Mouse (Mus musculus): Measurements from ENCODE around the gene Mettl8. TPM values are rescaled to one million over a fixed set of nuclear protein-coding genes. Genes with fewer than 3 reads are reported as not detected.

Gene Mettl8
- 14.9 and 19.2 TPM in 2 replicates for polyA plus RNA-seq (2014; fragmentation: Nextera tagmentation; extraction: Ambion mirVana)

DNA sequence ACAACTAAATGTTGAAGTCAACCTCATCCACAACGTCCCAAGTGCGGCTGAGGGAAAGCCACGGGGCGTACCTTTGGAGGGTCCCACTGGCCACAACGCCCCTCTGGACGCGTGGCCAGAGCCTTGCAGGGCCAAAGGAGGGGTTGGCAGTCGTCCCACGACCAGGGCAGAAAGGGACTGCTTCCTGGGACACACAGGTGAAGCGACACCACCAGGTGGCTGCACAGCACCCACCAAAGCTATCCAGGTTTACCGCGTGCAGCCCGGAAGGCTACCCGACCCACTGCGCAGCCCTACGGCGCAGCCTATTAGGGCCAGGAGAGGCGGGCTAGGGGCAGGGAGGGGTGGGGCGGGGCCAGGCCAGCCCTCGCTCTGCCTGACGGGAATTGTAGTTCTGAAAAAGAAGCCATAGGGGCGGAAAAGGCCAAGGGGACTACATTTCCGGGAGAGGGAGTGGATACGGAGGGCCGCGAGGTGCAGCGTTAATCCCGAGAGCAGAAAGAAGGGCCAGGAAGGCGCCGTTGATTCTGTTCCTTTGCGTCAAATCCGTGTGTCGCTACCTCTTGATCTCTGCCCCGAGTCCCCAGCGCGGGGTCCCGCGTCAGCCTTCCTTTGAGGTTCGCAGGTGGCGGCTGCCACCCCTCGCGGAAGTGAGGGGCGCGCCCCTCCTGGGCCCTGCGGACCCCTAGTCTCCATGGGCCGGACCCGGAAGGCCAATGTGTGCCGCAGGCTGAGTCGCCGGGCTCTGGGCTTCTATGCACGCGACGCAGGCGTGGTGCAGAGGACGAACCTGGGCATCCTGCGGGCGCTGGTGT lies at the start of gene Mettl8, which contains the start of gene Dcaf17:
Mettl8 (minus strand) TSS at position 284 of the 815 bp plus-strand sequence.
Dcaf17 (plus strand) TSS at position 29 of the 815 bp plus-strand sequence.
- peaks cover 4% of the 10 kb centered on the region; the same call in 1 of the 2 replicates for H3K36me3 ChIP-seq (ENCODE audit: control insufficient read depth, insufficient read depth, low read length)
- H3K9me3 ChIP-seq (ENCODE audit: control insufficient read depth, low read length): 0 out of 2 replicates have a peak, but pooled peaks cover 3% of the 10 kb centered on the region
- H3K4me3 ChIP-seq (ENCODE audit: low read depth, low read length): peak within 1 kb of the TSS; percentile 90
- H3K9ac ChIP-seq (ENCODE audit: low read length): peak within 1 kb of the TSS; percentile 79
- peak within 1 kb of the TSS; percentile 66 for H3K4me2 ChIP-seq (ENCODE audit: low read length)
- H3K27me3 ChIP-seq (replicated peaks; ENCODE audit: control insufficient read depth, insufficient read depth, low read length): no peaks in the 10 kb centered on the region
- under 1% methylated on average over 57 of the region's 57 CpGs for WGBS
- DNase-seq (ENCODE audit: low spot score): peak; percentile 94
- peak; percentile 98 for ATAC-seq (replicated peaks; ENCODE audit: low FRiP score, low TSS enrichment, low read depth)
- H3K4me1 ChIP-seq (replicated peaks; ENCODE audit: control insufficient read depth, insufficient read depth, low read length): peaks cover 12% of the 10 kb centered on the region; the same call in 1 of the 2 replicates
- peak within 1 kb of the TSS; percentile 90 for H3K27ac ChIP-seq (ENCODE audit: low read depth)

DNA sequence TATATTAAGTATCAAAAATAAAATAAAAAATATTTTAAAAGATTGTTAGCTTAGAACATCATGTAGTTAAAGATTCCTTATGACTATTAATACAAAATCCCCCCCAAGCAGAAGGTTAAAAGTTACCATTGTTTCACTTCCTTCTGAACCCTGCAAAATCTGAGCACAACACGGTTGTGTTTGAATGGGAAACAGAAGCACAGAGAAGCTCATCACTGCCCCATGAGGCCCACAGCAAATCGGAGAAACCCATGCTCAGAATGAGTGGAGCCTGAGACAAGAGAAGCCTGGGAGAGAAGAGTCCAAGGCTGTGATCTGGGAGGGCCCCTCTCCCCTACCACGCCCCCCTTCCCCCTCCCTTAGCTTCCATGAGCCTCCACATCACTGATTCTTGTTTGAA lies 49.3 kb upstream of the Mettl8 start:
- Histone ChIP-seq H3K9me3 (ENCODE audit: control insufficient read depth, low read length) (no peaks in the 10 kb centered on the region), H3K4me3 (ENCODE audit: low read depth, low read length) (no peak overlapping the region), H3K4me2 (ENCODE audit: low read length) (no peak overlapping the region), H3K4me1 (replicated peaks; ENCODE audit: control insufficient read depth, insufficient read depth, low read length) (no peaks in the 10 kb centered on the region), H3K27ac (ENCODE audit: low read depth) (no peak overlapping the region), H3K9ac (ENCODE audit: low read length) (no peak overlapping the region), H3K27me3 (replicated peaks; ENCODE audit: control insufficient read depth, insufficient read depth, low read length) (no peaks in the 10 kb centered on the region), H3K36me3 (ENCODE audit: control insufficient read depth, insufficient read depth, low read length) (0 out of 2 replicates have a peak, but pooled peaks cover 2% of the 10 kb centered on the region)
- DNase-seq (ENCODE audit: low spot score) (no peak), ATAC-seq (replicated peaks; ENCODE audit: low FRiP score, low TSS enrichment, low read depth) (no peak)
- 62% methylated on average over 3 of the region's 3 CpGs for WGBS

DNA sequence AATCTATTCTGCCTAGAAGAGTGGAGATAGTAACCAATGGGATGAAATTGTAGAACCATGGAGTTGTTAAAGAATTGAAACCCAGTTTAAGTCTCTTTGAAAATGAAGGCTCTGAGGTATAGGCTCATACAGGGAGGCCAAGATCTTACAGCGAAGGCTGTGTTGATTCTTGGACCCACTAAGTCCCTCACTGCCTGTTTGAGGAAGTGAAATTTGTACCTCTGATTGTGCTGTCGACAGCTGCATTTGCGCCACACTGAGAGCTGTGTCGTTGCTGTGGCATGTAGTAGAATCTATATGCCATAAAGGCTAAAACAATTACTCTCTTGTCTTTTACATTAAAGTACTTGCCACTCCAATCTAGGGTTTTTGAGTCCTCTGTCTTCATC lies 47.9 kb upstream of the Mettl8 start:
- no peak for ATAC-seq (replicated peaks; ENCODE audit: low FRiP score, low TSS enrichment, low read depth)
- 87% methylated on average over 4 of the region's 4 CpGs for WGBS
- Histone ChIP-seq H3K36me3 (ENCODE audit: control insufficient read depth, insufficient read depth, low read length) (0 out of 2 replicates have a peak, but pooled peaks cover 7% of the 10 kb centered on the region), H3K4me3 (ENCODE audit: low read depth, low read length) (no peak overlapping the region), H3K27me3 (replicated peaks; ENCODE audit: control insufficient read depth, insufficient read depth, low read length) (no peaks in the 10 kb centered on the region), H3K4me1 (replicated peaks; ENCODE audit: control insufficient read depth, insufficient read depth, low read length) (no peaks in the 10 kb centered on the region), H3K27ac (ENCODE audit: low read depth) (no peak overlapping the region), H3K4me2 (ENCODE audit: low read length) (no peak overlapping the region), H3K9ac (ENCODE audit: low read length) (no peak overlapping the region), H3K9me3 (ENCODE audit: control insufficient read depth, low read length) (no peaks in the 10 kb centered on the region)
- DNase-seq (ENCODE audit: low spot score): no peak

DNA sequence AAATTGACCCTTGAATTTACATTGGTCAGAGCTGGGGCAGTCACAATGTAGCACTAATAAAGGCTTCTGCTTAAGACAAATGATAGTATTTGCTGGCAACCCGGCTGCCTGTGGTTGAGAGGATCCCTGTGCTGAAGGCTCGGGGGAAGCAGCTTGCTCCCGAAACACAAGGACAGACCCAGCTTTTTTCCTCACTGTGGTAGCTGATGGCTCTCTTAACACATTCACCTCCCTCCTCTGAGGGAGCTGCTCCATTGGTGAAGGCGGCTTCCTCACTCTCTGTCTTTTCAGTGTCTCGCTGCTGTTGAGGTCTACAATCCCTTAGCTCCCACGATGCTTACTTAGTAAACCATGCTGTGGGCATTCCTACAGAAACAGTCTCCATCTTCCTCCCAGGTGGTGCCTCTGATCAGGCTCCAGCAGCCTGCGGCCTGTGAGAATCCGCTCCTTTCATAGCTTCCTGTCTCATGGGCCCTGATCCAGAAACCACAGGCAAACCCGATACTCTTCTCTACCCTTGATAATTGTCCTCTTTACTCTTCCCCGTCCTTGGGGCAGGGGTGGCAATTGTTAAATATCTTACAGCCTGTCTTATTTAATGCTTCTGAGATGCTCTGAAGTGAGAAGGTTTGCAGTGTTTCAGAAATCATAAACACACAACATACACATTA lies 47.4 kb upstream of the Mettl8 start:
- no peak overlapping the region for H3K27ac ChIP-seq (ENCODE audit: low read depth)
- H3K4me3 ChIP-seq (ENCODE audit: low read depth, low read length): no peak overlapping the region
- DNase-seq (ENCODE audit: low spot score): no peak
- H3K9ac ChIP-seq (ENCODE audit: low read length): no peak overlapping the region
- H3K4me2 ChIP-seq (ENCODE audit: low read length): no peak overlapping the region
- no peaks in the 10 kb centered on the region for H3K9me3 ChIP-seq (ENCODE audit: control insufficient read depth, low read length)
- no peaks in the 10 kb centered on the region for H3K27me3 ChIP-seq (replicated peaks; ENCODE audit: control insufficient read depth, insufficient read depth, low read length)
- no peak for ATAC-seq (replicated peaks; ENCODE audit: low FRiP score, low TSS enrichment, low read depth)
- WGBS: 78% methylated on average over 10 of the region's 10 CpGs
- H3K4me1 ChIP-seq (replicated peaks; ENCODE audit: control insufficient read depth, insufficient read depth, low read length): no peaks in the 10 kb centered on the region
- 0 out of 2 replicates have a peak, but pooled peaks cover 7% of the 10 kb centered on the region for H3K36me3 ChIP-seq (ENCODE audit: control insufficient read depth, insufficient read depth, low read length)

DNA sequence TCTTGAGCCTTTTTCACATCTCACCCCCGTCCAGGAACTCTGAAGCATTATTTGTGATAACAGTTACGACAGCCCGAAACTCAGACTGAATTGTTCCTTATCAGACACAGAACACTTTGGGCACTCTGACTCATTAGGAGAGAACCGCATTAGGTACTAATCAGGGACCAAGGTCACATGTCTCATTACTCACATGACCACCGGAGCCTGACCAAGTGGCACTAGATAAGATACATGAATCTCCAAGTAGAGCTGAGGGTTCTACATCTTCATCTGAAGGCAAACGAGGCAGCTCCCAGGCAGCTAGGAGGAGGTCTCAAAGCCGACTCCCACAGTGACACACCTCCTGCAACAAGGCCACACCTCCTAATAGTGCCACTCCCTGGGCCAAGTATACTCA lies 40.8 kb upstream of the Mettl8 start:
- no peaks in the 10 kb centered on the region for H3K4me1 ChIP-seq (replicated peaks; ENCODE audit: control insufficient read depth, insufficient read depth, low read length)

DNA sequence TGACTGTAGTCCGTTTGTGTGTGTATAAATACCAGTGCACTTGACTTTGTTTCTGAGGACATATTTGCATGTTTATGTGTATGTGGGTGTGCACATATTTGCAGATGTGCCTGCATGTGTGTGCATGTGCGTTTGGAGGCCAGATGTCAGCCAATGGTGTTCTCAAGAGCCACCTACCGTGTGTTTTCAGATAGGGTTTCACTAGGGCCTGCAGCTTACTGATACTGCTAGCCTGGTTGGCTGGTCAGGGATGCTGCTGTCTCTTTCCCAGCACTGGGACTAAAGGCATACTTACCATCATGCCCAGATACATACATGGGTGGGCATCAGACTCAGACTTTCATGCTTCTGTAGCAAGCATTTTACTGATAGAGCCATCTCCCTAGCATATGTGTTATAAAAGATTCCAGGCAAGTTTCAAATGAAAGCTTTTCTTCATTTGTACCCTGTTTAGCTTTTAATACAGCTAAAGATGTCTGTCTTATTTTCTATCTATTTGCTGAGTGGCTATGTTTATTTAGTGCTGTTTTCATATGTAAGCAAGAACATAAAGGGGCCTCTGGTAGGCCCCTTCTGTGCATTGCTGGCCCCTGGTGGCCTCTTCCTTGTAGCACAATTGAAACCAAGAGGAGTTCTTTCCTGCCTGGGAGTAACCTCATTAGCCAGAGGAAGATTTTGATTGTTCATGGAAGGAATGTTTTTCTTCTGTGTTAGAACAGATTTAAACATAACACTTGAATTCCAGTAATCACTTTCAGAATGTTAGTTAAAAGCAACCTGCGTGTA lies 35.5 kb upstream of the Mettl8 start:
- Histone ChIP-seq H3K9me3 (ENCODE audit: control insufficient read depth, low read length) (no peaks in the 10 kb centered on the region), H3K27me3 (replicated peaks; ENCODE audit: control insufficient read depth, insufficient read depth, low read length) (no peaks in the 10 kb centered on the region), H3K27ac (ENCODE audit: low read depth) (no peak overlapping the region), H3K36me3 (ENCODE audit: control insufficient read depth, insufficient read depth, low read length) (peaks cover 36% of the 10 kb centered on the region), H3K9ac (ENCODE audit: low read length) (no peak overlapping the region), H3K4me2 (ENCODE audit: low read length) (no peak overlapping the region), H3K4me1 (replicated peaks; ENCODE audit: control insufficient read depth, insufficient read depth, low read length) (no peaks in the 10 kb centered on the region), H3K4me3 (ENCODE audit: low read depth, low read length) (no peak overlapping the region)
- DNase-seq (ENCODE audit: low spot score) (no peak), ATAC-seq (replicated peaks; ENCODE audit: low FRiP score, low TSS enrichment, low read depth) (no peak)
- WGBS: 87% methylated on average over 4 of the region's 4 CpGs

More for the DNA sequence above, 40.8 kb upstream of the Mettl8 start:
- no peaks in the 10 kb centered on the region for H3K9me3 ChIP-seq (ENCODE audit: control insufficient read depth, low read length)
- H3K27me3 ChIP-seq (replicated peaks; ENCODE audit: control insufficient read depth, insufficient read depth, low read length): no peaks in the 10 kb centered on the region
- no peak overlapping the region for H3K27ac ChIP-seq (ENCODE audit: low read depth)
- no peak overlapping the region for H3K9ac ChIP-seq (ENCODE audit: low read length)
- H3K4me3 ChIP-seq (ENCODE audit: low read depth, low read length): no peak overlapping the region
- DNase-seq (ENCODE audit: low spot score) (no peak), ATAC-seq (replicated peaks; ENCODE audit: low FRiP score, low TSS enrichment, low read depth) (no peak)
- WGBS: 75% methylated on average over 7 of the region's 7 CpGs
- no peak overlapping the region for H3K4me2 ChIP-seq (ENCODE audit: low read length)
- 0 out of 2 replicates have a peak, but pooled peaks cover 17% of the 10 kb centered on the region for H3K36me3 ChIP-seq (ENCODE audit: control insufficient read depth, insufficient read depth, low read length)

DNA sequence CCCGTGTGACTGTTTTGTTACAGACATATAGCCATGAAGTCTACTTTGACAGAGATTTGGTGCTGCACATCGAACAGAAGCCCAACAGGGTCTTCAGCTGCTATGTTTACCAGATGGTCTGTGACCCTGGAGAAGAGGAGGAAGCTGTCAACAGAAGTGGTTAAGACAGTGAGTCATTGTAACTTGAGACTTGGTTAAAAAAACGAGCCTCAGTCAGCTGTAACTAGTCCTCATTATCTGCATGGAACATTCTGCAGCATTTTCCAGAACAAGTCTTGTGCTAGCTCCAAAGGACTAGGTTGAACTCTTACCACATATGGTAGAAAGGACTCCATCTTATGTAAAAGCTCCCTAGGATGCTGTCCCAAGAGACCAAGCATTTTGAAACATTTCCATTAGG lies 34.4 kb upstream of the Mettl8 start:
- ATAC-seq (replicated peaks; ENCODE audit: low FRiP score, low TSS enrichment, low read depth): no peak

DNA sequence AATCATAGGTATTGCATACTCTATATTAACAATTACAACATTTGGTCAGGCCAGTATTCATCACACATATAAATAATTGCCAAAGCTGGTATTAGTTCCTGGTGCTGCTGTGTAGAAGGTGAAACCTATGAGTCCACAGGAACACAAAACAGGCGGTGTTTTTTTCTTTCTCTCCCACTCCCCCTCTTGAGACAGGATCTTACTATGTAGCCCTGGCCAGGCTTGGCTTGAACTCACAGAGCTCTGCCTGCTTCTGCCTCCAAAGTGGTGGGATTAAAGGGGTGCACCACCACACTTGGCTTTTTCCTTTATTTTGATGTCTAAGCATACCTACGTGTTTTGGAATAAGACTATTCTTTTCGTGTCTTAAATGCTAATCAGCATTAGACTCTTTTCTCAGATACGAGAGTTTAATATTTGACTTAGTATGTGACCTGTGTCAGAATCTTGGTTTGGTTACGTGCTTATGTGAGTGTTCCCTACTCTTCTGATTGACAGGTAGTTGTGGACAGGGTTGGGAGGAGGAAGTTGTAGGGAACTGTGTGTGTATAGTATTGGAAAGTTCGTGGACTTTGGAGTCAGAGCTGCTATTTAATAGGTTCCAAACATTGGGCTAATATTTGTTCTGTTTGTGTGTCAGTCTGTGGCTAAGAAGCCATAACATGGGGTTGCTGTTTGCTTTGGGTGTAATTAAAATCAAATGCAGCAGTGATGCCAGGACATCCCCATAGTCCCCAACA lies 28.2 kb upstream of the Mettl8 start:
- Histone ChIP-seq H3K4me1 (replicated peaks; ENCODE audit: control insufficient read depth, insufficient read depth, low read length) (no peaks in the 10 kb centered on the region), H3K27me3 (replicated peaks; ENCODE audit: control insufficient read depth, insufficient read depth, low read length) (no peaks in the 10 kb centered on the region), H3K9ac (ENCODE audit: low read length) (no peak overlapping the region), H3K36me3 (ENCODE audit: control insufficient read depth, insufficient read depth, low read length) (peaks cover 34% of the 10 kb centered on the region), H3K9me3 (ENCODE audit: control insufficient read depth, low read length) (no peaks in the 10 kb centered on the region), H3K4me2 (ENCODE audit: low read length) (no peak overlapping the region), H3K4me3 (ENCODE audit: low read depth, low read length) (no peak overlapping the region), H3K27ac (ENCODE audit: low read depth) (no peak overlapping the region)
- DNase-seq (ENCODE audit: low spot score) (no peak), ATAC-seq (replicated peaks; ENCODE audit: low FRiP score, low TSS enrichment, low read depth) (peak; percentile 62; the same call in 1 of the 2 replicates)
- WGBS: 84% methylated on average over 6 of the region's 6 CpGs

More for the DNA sequence above, 34.4 kb upstream of the Mettl8 start:
- Histone ChIP-seq H3K4me3 (ENCODE audit: low read depth, low read length) (no peak overlapping the region), H3K27ac (ENCODE audit: low read depth) (no peak overlapping the region), H3K4me2 (ENCODE audit: low read length) (no peak overlapping the region), H3K4me1 (replicated peaks; ENCODE audit: control insufficient read depth, insufficient read depth, low read length) (no peaks in the 10 kb centered on the region), H3K9ac (ENCODE audit: low read length) (no peak overlapping the region), H3K9me3 (ENCODE audit: control insufficient read depth, low read length) (no peaks in the 10 kb centered on the region), H3K27me3 (replicated peaks; ENCODE audit: control insufficient read depth, insufficient read depth, low read length) (no peaks in the 10 kb centered on the region), H3K36me3 (ENCODE audit: control insufficient read depth, insufficient read depth, low read length) (peaks cover 36% of the 10 kb centered on the region)
- WGBS: 68% methylated on average over 3 of the region's 3 CpGs
- DNase-seq (ENCODE audit: low spot score): no peak
